Mouse (Mus musculus) lung, postnatal 10 days (tissue): Measurements from ENCODE around the gene Slc25a34.
A peak's percentile ranks its signal among the peaks of the same experiment; 100 is the strongest.

Experiments used
- DNase-seq: peaks from one replicate; pipeline ENCODE4 v3.0.0; 2021

The Slc25a34 gene

DNA sequence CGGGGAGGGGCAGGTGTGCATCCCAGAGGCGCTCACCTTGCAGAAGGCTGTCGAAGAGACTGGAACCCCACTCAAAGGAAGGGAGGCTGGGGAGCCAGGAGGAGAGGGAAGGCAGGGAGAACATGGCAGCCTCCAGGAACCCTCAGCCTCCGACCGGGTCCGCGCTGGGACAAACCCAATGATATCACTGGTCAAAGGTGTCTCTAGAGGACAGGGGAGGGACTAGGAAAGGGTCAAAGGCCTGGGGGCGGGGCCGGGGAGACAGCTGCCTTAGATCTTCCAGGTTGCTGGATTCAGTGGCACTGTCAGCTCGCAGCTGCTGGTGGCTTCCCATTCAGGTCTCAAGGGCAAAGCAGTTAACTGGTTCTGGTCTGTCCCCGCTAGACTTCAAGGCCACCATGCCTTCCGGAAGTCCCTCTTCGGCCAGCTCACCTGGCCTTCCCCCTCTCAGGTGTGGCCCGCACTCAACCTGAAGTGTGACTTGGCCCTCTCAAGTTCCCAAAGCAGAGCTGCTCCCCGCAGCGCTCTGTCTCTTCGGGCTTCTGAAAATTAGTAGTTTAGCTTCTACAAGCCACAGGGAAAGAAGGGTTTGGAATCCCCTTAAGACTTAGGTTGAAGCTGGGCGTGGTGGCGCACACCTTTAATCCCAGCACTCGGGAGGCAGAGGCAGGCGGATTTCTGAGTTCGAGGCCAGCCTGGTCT is 5.6 kb downstream of the Slc25a34 start:
- peak; percentile 67 for DNase-seq

DNA sequence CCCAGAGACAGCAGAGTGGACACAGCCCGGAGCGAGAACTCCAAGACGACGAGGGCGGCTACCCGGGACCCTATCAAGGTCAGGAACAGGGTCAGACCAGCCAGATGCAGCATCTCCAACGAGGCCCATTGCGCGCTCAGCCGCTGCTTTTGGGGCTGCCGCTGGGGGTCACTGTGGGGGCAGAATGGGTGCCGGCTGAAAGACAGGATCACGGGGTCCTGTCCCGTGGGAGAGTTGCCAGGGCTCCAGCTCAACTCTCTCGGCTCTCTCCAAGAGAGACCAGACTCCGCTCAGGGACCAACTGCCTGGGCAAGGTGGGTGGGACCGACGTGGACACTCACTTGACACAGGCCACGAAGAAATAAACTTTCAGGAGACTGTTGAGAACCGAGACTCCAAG is 6.3 kb downstream of the Slc25a34 start:
- DNase-seq = peak; percentile 91

DNA sequence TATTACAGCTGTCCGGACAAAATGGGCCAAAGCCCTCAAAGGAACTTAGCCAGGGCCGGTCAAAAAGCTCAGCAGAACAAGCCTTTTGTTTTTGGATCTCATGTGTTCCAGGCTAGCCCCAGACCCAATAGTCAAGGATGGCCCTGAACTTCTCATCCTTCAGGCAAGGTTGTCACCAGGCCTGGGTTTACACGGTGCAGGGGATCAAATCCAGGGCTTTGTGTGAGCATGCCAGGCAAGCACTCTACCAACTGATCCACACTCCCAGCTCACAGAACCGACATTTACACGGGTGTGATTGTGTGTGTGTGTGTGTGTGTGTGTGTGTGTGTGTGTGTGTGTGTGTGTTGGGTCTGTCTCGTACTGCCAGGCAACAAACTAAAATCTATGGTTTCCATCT is 6.8 kb downstream of the Slc25a34 start:
- no peak for DNase-seq

DNA sequence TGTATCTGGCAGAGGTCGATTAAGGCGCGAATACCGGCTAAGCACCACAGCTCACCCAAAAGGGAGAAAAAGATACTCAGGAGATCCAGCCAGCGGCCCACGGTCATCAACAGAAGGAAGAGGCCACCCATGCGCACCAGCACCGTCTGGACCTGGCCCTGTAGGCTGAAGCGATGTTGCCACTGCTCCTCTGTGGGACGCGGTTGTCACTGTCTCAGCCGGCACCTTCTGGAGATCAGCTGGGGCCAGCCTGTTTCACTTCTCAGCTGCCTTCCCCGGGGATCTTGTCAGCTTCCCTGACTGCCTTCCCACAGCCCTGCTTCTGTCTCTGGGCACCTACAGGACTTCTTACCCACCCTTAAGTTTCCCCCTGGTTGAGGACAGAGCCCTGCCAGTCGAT is 8.7 kb downstream of the Slc25a34 start:
- no peak for DNase-seq

DNA sequence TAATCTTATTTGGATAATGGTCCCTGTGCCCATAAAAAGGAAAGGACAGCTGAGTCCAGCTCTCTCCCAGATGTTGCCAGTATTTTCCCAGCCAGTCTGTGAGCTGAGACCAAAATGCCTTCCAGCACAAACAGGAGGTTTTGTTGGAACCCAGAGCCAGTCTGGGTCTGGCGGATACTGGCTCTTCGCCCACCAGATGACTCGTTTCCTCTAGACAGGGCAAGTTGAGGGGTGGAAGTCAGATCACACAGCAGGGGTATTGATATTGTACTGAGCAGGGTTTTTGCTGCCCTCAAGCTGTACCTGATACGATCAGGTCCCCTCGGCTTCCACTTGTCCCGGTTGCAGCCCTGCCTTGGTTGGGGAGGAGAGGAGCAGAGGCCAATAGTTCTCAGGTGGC is 14.1 kb downstream of the Slc25a34 start:
- DNase-seq = peak; percentile 65

DNA sequence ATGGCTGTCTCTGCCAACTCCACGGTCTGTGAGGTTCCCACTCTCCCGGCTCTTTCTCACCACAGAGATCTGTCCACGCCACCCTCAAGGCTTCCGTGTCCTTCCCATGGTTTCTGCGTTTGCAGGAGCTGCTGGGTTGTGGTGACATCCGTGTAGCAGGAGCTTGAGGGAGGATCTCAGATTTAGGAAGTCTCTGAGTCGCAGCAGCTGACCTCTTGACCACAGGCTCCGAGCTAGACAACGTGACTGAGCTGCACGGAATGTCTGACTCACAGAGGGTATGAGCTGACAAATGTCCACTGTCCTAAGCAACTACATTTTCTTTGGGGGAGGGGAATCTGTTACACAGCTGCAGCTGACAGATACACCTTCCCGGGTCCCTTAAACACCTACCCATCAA is 17.8 kb downstream of the Slc25a34 start, which contains the start of gene Fblim1:
Fblim1 (minus strand) TSS at position 236 of the 400 bp plus-strand sequence.
- DNase-seq = peak; percentile 53

DNA sequence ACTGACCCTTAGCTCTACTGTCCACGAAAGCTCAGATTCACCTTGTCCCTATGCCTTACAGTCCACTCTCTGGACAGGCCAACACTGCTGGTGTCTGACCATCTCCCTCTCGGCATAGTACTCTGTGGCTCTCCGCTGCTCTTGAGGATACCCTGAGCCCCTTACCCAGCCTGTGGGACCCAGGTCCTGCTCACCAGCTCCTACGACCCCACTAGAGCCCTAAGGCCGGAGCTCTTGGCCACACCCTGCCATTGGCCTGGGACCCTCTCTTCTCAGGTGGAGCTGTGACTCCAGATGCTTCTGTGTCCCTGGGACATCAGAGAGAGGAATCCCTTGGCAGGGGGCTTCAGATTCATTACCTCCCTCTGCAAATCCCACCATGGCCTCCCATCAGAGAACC is 18.2 kb downstream of the Slc25a34 start:
- no peak for DNase-seq

DNA sequence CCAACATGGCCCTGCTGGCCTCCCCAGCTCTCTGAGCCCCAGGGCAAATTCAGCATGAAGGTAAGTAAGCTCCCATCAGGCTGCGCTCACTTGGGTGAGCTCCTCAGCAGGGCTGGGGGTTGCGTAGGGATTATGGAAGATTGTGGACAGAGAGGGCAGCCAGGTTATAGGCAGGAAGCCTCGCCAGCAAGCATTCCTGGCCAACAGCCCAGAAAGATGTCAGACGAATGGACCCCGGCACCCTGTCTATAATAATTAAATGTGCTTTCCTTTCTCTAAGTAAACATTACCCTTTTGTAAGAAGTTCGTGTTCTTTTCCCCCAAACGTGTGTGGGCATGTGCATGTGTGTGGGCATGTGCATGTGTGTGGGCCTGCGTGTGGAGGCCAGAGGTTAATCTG is 19.1 kb downstream of the Slc25a34 start:
- peak; percentile 85 for DNase-seq

DNA sequence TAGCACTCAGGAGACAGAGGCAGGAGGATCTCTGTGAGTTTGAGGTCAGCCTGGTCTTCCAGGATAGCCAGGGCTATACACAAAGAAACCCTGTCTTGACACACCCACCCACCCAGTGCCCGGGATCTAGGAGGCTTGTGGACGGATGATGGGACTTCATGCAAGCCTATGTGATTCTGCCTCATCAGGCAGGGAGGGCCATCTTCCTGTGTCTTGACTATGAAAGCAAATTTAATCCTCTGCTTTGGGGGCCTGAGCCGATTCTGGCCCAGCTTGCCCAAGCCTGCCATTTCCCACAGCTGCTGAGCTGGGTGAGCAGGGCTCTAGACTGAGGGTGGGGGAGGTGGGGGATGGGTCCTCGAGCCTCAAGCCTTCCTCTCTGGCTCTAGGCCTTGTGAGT is 19.7 kb downstream of the Slc25a34 start:
- DNase-seq = no peak

DNA sequence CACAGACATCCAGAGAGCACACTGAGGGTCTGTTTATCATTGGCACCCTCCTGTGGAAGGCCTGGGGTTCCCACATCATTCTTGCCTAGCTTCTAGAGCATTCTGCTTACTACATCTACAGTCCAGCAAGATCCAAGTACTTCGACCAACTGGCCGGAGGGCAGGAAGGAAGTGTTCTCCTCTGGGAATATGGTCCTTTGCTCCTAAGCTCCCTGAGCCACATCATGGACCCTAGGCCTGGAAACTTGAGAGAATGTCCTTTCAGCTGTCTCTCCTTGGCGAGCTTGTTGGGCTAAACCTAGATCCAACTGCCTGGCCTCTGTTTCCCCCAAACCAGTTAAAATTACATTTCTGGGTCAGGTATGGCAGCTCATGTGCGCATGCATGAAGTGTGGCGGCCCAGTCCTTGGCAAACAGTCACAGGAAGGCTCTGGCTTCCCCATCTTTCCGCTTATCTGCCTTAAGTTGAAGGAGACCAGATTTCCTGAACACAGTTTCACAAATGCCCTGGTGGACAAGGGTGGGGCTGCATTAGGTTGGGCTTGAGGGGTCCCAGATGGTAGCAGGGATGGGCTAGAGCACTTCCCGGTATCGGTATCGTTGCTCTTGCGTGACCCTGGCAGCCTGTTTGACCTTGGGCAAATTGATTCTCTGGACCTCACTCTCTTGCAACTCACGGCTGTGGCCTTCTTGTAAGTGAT is 20.9 kb downstream of the Slc25a34 start:
- DNase-seq = peak; percentile 43

DNA sequence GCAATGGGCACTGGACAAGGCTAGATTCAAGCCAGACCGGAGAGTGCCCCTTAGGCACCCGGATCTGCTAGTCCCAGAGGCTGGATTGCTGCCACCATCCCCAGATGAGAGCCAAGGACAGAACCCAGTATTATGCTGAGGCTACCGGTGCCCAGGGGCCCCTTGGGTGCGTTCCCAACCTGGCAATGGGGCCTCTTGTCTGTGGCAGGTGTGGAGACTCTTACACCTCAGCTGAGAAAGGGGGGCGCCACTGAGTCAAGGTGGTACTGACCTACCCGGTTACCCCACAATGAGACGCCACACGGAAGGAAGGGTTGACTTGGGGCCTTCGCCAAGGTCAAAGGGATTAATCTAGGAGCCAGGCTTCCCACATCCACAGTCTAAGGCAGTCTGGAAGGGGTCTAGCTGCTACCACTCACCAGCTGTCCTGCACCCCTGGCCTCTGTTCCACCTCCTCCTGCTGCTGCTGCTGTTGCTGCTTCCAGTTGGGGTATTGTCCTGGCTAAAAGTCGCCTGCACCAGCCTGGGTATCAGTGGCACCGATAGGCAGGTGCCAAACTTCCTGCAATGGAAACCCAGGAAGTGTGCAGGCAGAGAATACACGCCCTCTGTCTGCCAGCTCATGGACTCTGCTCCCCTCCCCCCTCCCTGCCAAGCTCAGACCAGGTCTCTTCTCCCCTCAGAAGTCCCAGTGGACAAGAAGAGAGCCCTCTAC is 22.3 kb downstream of the Slc25a34 start:
- DNase-seq = no peak

DNA sequence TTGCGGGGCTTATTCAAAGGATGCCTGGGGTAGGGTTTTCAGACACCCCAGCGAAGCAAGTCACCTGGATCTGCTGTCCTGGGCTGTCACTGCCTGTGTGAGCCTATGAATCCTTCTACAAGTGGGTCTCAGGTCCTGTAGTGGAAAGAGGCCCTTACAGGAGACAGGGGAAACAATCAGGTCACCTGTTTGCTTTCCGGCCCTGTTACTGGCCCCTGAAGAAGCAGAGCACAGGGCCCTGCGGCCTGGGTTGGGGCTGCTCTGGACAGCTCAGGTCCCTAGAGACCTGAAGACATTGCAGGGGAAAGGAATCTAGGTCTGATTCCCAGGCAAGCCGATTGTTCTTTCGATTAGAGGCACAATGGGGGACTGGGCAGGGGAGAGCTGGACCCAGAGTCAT is 23.3 kb downstream of the Slc25a34 start:
- no peak for DNase-seq

DNA sequence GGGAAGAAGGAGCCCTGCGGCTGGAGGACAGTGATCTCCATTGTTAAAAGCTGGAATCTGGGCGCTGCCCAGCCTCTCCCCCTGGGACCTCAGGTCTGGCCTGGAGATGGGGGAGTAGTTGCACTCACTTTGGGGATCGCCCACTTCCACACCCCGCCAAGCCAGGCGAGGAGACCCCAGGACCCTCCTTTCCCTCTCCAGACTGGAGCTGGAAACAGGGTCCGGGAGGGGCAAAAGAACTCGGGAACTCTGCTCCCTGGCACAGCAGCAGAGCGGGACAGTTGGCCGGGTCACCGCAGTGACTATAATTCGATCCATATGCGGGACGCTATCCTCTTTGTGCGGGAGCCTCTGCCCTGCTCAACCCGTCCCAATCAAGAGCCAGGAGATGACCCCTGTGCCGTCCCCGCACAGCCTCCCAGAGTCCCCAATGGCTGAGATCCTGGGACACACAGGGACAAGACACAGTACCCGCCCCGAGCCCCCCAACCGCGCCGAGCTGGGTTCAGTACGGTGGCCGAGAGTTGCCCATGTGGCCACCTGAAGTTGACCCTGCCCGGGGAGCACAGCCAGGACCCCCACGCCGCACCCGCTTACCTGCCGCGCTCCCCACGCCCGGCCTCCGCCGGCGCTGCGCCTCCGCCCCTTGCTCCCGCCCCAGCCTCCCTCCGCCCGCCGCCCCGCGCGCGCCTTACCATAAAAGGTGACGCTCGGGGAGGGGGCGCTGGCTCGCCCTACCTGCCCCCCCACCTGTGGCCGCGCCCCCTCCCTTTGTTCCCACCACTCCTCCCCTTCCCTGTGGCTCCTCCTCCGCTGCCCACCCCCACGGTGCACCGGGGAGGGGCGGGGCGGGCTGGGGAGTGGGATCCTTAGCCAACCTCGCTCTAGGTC is 24.1 kb downstream of the Slc25a34 start:
- peak; percentile 44 for DNase-seq

DNA sequence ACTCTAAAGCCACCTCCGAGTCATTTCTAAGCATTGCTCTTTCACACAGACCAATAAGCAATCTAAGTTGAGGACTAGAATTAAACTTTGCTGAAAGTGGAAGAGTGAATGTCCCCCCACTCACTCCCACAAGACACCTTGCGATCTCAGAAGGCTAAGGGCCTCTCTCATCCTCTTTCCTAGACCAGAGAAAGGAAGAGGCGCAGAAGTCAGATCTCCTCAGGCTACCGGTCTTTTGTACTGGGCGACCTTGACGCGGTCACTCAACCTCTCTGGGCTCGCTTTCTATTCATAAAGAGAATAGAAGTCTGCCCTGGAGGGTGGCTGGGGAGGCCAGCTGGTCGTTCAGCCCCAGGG is 24.7 kb downstream of the Slc25a34 start:
- no peak for DNase-seq

DNA sequence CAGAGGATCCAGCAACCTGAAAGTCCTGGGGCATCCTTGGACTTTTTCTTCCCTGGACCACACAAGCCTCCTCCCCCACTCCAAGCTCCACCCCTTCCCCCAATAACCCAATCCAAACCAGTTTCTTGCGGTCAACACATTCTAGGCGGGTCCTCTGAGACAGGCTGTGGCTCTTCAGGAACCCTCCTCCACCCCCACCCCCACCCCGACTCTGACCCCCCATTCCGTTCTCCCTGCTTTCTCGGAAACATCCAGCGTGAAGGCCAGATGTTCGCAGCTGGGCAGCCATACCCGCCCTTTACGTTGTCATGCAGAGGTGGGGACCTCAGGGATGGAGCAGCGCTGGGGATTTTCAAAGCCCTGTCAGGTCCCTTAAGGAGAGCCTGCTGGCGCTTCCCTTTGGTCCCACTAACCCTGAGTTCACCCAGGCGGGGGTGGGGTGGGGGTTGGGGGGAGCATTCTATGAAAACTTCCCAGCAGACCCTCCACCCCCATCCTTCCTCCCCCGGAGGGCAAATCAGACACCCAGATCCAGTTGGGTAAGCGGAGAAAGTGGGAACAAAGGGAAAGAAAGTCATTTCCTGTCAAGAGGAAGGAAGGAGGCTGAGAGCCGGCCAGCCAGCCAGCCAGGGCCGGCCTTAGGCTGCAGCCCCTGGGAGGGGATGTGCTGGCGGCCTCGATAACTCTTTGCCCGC is 25.3 kb downstream of the Slc25a34 start:
- DNase-seq = peak; percentile 91

DNA sequence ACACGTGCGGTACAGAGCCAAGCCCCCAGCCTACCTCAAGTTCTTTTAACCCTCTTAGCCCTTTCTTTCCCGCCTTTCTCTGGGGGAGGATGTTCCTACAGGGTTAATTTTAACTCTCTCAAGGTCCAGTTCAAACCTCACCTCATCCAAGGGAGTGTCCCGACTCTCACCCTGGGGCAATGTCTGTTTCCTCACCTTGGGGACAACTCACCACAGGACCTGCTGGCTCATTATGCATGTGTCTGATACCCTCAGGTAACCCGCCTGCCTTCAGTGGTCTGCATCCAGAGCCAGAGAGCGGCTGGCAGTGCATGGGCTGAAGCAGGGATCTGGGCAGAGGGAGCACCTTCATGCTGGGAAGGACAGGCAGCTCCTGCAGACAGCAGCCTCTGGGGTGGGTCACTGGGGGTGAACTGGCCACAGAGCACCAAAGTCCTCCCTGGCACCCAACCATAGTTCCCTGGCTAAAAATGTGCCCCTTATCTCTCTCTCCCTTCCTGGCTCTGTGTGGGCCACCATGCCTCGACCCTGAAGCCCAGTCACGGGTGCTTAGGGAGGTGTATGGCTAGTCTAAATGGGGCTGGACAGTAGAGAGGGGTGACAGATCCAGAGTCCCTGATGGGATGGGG is 26.8 kb downstream of the Slc25a34 start:
- DNase-seq = no peak

DNA sequence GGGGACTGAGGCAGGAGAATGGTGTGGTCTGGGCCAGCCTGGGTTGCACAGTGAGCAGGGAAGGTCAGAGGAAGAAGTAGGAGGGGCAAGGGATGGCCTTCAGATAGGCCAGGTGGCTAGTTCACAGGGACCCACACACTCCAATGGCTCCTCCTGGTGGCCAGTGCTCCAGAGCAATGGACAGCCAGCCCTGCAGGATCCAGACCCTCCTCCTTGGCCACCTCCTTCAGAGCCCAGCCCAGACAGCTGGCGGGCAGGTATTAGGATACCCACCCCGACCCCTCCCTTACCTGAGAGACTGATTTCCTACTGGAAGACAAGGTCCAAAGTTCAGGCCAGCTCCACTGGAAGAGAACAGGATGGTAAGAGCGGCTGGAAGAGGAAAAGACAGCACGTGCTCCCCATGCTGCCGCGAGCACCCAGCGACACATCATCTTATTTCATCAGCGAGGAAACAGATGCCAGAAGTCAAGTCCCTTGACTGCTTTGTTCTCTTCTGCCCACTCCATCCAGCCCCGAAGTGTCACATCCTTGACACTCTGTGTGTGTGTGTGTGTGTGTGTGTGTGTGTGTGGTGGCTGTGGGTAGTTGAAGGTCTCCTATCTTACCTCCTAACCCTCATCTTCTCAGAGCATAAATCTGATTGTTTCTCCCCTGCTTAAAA is 27.9 kb downstream of the Slc25a34 start:
- DNase-seq = peak; percentile 61

DNA sequence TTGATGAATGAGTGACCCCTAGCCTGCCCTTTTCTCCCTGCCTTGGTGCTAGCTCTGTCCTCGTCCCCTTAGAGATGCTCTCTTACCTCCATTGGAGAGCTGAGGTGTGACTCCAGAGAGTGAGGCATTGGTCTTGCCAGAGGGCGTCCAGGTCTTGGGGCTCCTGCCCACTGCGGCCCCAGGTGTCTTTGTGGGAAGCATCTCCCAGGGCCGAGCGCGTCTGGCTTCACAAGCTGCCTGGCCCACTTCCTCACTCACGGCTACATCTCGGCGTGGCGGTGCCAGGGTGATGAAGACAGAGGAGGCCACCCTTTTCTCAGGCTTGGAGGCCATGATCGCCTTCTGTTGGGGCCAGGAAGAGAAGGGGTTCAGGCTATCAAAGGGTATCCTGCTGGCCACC is 28.5 kb downstream of the Slc25a34 start:
- DNase-seq = no peak

DNA sequence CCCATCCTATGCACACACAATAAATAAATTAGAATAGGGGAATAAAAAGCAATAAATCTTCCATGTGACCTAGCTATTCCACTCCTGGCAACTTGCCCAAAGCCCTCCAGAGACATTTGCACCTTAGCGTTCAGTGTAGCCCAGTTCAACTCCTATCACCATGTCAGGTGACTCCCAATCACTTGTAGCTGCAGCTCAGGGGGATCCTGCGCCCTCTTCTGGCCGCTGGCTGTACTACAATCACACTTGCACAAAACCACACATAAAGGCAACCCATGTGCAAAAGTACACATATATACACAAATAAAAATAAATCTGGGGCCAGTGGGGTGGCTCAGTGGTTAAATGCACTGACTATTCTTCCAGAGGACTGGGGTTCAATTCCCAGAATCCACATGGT is 32.1 kb downstream of the Slc25a34 start:
- peak; percentile 44 for DNase-seq

DNA sequence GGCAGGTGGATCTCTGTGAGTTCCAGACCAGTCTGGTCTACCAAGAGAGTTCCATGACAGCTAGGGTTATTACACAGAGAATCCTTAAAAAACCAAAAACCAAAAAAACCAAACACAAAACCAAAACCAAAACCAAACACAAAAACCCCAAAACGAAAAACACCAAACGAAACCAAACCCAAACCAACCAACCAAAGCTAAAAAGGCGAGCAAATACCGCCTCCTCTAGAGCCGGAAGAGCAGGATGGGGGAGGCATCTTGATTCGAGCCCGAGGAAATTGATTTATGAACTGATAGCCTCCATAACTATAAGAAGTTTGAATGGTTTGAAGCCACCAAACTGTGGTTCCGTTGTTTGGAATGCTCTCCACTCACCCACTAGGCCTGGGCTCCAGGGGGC is 39.7 kb downstream of the Slc25a34 start:
- no peak for DNase-seq

DNA sequence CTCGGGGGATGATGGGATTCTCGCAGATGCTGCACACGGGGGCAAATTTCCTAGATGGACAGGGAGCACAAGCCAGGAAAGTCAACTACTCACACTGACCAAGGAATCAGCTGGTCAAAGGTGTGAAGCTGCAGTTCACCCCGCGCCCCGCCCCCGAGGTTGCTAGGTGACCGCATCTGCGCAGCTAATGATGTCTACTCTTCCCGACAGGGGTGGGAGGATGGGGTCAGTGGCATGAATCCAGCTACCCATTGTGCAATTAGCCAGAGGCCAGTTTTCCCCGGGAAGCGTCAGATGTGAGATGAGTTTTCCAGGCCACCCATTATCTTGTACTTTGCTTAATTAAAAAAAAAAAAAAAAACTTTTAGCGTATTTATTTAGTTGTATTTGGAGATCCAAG is 42.6 kb downstream of the Slc25a34 start:
- no peak for DNase-seq
